Mouse (Mus musculus): ENCODE data around the gene Wfdc13.

- no peak for TF ChIP-seq CTCF (IDR thresholded peaks at IDR 0.05; ENCODE audit: extremely low read depth, insufficient read depth, low read length)
- no peak for TF ChIP-seq POLR2A (IDR thresholded peaks at IDR 0.05; ENCODE audit: extremely low read depth, insufficient read depth, low read length)
These were observed 49.6 kb upstream of the Wfdc13 start for GRCm38 (mm10) chr2:164635266-164635665.

All from cortical plate, adult 2 months (tissue).